Mouse (Mus musculus) layer of hippocampus, adult 9-11 months (tissue): ENCODE results near the gene Rps6ka5.
A peak's percentile ranks its signal among the peaks of the same experiment; 100 is the strongest.

ENCODE experiments used
- DNase-seq: peaks from one replicate; pipeline ENCODE4 v3.0.0; 2022

Rps6ka5 gene

DNA sequence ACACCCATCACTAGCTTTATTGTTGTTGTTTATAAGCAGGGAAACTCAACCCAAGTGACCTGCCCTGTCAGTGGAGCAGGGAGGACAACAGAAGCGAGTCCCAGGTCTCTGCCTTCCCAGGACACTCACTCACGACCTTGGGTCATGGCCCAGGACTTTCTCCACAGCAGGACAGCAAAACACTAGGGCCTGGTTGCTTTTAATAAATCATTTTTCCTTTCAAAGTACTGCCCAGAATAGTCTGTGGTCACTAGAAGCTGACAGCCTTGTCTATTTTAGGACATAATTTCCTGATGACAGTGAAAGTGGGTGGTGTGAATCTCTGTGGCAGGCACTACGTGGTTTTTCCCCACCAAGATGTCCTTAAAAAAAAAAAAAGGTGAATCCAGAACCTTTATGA is 198.5 kb downstream of the Rps6ka5 start:
- no peak for DNase-seq

DNA sequence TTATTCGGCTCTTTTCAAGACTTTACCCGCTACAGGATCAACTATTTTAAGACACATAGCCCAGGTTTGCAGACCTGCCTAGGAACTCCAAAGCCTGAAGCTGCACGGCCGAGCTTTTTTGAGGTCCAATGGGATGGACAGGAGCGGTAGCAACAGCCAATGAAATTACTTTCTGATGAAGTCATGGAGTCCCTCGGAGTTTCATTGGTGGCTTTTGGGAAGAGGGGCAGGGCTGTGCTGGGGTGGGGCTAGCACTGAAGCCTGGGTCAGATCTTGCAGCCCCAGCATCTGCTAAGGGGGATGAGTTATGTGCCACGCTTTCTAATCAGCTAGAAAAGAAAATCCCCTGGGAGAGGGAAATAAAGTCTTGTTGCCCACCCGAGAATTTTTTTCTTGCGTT is 199.0 kb downstream of the Rps6ka5 start:
- DNase-seq, result peak; percentile 90

DNA sequence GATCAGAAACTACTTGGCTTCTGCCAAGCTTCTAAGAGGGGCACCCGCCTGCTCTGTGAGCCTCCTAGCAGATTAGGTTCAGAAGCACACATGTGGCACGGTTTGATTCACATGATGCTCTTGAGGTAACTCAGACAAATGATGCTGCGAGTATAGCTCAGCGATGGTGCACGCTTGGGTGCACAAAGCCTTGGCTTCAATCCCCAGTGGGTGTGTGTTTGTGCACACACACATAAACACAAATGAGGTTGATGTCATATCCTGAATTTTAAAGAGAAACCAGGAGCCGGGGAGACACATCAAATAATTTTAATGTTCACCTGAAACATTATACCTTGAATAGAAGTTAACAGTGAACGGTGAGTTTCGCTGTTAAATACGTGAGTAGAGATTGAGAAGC is 199.5 kb downstream of the Rps6ka5 start:
- no peak for DNase-seq

DNA sequence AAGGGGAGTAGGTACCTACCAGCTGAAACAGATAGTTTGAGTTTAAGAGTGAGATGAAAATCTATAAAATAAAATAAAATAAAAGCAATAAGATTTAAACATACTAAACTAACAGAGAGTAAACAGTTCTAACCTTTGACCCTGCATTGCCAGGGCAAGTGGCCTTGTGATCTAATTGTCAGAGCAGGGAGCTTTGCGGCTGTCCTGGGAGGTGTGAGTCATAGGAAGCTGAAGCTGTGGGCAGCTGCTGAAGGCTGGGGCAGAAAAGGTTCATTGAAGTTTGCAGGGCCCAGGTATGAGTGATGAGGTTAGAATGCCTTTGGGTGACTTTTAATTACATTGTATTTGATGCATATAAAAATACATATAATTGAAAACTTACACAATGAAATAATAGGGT is 200.8 kb downstream of the Rps6ka5 start:
- DNase-seq, result no peak

DNA sequence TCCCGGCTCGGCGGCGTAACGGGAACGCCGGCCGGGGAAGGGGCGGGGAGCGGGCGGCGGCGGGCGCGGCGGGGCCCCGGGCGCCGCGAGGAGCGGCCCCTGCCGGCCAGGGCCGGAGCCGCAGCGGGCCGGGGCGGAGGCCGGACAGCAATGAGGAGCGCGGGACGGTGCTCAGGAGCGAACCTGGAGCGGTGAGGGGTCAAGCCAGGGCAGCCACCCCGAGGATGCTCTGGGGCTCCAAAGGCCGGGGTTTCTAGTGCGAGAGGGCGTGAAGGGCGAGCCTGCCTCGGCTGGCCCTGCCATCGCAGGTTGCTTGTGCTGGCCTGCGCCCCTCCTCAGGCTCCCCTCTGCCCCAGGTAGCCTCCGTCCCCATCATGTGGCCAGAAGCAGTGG is 206.0 kb downstream of the Rps6ka5 start, which contains the start of gene Ttc7b:
TSS of gene Ttc7b (minus strand) at position 33 of the 393 bp plus-strand sequence.
- DNase-seq, result no peak

DNA sequence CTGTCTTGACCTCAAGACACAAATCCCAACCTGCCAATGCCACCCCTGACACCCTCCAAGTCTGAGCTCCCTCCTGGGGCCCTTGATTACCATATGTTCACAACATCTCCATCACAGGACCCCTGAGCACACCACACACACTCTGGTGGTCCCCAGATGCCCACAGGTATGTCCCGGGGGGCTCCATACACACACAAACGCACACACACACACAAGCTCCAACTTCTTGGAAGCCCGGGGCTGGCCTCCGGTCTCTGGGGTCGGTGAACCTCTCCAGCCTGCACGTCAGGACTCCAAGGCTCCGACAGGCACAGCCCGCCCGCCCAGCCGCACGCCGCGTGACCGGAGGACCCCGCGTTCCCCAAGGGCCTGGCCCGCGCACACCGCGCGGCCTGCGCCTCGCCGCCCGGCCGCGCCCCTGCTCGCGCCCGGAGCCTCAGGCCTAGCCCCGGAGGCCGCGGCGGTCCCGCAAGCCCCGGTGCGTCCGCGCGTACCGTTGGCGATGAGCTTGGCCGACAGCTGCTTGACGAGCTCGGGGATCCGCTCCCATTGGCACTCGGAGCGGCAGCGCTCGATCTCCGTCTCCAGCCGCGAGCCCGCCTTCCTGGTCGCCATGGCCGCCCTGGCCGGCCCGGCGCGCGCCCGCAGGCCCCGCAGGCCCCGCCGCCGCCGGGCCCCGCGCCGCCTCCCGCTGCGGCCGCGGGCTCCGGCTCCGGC is 206.5 kb downstream of the Rps6ka5 start:
- DNase-seq, result no peak

DNA sequence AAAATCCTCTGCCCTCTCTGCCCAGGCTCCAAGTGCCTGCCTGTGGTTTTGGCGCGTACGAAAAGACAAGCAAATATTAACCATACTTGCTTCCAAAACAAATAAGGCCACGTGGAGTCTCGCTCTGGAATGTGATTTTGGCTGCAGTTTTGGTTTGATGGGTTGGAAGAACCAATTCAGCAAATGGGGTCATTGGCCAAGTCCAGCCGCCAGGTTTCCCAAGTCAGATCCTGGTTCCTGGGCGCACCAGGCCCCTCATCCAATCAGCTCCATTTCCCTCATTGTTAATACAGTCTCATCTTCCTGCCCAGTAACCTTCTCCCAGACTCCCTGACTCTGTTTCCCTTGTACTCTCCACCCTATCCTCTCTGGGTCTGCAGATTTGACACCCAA is 207.1 kb downstream of the Rps6ka5 start:
- no peak for DNase-seq

DNA sequence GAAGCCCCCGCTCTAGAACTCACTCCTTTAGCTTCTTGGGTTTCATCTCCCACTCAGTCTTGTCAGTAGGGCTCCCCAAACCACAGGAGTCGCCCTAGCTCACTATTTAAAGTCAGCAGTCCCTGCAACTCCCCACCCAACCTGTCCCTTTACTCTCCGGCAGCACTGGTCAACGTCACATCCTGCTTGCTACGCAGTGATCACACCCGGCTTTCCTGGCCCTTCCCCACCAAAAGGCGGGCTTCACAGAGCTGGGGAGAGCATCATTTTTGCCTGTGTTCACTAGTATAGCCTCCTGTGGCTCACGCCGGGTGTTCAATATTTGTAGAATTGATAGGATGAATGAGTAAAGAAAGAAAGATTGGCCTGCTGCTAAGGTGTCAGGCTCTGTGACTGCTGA is 209.4 kb downstream of the Rps6ka5 start:
- DNase-seq, result no peak

DNA sequence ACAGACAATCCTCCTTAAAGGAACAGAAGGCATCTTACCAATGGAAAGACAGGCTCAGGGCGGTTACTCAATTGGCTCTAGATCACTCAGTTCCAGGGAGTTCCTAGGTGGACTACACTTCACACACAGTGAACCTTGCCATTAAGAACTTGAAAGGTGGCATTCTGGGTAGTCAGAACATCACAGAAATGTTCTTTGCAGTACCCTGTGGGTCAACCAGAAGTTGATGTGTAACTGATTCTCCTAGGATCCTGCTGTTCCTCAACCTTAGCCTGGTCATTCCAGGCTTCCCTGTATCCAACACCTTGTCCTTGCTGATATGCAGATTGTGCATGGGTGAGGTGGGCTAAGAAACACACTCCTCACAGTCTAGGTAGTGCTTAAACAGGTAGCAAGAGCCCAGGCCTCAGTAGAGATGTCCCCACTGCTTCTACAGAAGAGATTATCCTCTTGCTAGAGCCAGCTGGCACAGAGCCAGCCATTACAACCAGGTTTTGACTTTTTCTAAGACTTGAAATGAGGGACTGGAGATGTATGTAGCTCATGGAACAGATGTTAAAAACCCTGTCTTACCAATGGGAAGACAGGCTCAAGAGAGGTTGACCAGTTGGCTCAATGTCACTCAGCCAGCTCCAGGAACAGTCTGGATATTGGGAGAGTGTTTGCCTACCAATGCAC is 210.5 kb downstream of the Rps6ka5 start:
- DNase-seq, result no peak

DNA sequence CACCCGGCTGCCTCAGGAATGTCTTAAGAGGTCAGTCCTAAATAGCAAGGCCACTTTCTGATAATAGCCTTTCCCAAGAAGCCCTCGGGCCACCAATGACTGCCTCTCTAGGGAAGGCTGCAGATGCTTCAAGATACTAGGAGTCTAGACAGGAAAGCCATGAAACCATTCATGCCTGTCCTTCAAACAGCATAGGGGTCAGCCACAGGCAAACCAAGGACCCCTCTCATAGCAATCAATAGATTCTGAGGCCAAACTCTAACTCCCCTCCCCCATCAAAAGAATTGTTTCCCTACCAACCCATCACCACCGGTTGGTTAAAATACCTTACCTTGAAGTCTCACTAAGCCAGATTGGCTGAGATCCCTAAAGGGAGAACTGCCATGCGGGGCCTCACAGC is 211.3 kb downstream of the Rps6ka5 start:
- DNase-seq, result no peak

DNA sequence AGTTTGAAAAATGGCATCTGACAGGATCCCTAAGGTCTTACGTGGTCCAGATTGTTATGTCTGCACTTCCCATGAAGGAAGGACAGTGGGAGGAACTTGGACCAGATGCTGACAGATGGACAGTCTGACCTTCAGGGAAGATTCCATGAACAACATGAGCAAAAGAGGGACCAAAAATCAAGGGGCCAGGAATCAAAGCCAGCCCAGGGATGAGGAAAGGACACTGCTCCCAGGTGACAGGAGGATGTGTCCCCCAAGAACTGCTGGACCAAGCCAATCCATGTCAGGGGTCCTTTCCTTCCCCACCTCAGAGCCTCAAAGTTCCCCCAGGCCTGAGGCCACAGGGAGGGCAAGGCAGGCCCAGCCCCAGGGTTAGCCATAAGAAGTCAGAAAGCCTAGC is 212.2 kb downstream of the Rps6ka5 start:
- DNase-seq, result no peak

DNA sequence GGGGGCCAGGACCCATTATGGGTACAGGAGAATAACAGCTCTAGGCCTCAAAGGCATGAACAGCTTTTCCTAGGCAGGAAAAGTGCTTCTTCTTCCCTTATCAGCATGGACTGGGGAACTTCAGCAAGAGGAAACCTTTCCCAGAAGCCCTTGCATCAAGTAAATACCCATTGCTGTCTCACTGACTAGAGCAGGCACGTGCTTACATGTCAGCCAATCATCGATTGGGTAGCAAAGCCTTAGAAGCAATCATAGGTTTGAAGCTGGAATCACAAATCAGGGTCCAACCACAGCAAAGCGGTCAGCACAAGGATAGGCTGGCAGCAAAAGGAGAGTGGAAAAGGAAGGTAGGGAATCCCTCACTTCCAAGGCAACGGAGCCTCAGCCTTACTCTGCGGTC is 213.7 kb downstream of the Rps6ka5 start:
- DNase-seq, result no peak

DNA sequence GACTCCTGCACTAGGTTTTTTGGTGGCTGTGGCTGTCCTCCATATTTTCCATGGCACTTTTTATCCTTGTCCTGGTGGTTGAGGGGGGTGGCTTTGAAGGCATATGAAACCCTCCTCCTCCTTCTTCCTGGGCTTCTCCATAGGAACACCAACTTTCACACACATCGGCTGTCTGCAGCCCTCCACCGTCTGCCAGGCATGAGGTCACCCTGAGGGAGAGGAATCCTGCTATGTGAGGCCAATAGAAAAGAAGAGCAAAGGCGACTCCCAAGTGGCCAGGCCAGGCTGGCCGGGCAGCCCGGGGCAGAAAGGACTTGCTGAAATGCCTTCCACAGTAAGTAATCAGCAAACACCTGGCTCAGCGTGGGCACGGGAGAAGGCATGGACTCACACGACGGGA is 214.1 kb downstream of the Rps6ka5 start:
- no peak for DNase-seq

DNA sequence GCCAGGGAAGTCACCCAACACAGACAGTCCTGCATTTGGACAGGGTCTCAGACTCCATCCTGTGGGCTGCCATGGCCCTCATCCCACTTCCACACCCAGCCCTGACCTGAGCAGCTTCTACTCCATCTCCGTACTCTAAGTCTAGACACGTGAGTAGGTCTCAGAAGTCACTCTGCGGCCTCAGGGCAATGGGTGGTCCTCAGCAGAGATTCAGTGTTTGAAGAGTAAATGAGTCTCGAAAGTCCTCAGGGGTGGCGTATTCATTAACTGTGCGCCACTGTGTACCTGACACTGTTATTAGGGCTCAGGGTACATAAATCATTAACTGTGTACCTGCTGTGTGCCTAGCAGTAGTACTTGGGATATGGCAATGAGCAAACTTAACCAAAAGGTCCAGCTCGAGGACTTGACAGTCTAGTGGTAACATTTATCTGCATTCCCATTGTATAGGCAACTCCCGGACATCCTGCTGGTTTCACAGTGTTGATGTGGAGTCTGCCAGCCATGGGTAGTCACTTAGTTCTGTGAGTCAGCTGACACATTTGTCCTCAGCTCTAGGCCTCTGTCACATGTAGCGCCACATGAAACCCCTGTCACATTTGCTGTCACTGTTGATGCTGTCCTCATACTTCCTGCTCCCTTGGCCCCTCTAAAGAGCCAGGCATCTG is 217.0 kb downstream of the Rps6ka5 start:
- no peak for DNase-seq

DNA sequence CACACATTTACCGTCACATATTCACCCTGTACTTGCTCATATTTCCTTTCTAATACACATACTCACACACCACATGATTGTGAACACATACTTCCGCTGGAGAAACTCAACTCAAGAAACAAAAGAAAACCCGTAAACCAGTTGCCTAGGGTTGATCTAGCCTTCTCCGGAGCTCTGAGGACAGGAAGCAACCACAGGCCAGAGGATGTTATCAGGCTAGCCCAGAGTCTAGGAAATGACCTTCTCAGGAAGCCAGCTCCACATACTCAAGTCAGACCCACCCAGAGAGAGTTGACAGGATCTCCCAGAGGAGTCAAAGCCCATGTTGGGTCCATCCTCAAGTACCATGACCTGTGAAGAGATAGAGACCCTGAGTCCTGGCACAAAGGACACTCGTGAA is 218.1 kb downstream of the Rps6ka5 start:
- DNase-seq, result no peak

DNA sequence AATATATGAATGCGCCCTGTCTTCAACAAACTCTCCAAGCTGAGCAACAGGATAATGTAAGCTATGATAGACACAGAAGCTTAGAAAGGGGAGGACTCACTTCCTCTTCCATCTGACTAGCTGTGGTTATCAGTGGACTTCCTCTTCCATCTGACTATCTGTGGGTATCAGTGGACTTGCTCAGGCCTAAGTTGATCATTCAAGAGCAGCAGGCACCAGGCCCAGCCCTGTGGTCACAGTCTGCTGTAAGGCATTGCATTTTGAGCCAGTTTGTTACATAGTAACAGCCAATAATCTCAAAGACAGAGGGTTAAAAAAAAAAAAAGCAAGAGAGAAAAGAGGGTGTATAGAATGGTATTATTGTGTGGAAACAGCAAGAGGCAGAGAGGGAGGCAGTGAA is 221.3 kb downstream of the Rps6ka5 start:
- no peak for DNase-seq

DNA sequence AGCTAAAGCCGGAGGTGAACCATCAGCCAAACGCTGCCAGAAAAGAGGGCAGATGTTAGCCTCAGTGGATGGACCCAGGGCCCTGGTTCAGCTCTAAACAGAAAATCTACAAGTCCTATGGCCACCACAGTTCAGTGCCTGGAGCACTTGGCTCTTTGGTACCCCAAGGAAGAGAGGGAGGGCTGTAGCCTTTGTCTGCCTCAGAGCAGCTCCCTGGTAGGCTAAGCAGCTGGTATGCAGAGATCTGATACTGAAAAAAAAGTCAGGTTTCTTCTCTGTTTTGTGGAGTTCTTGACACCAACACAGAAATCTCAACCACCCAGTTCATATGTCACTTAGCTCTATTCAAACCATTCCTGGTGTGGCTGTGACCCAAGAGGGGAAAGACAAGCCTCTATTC is 222.2 kb downstream of the Rps6ka5 start:
- no peak for DNase-seq

DNA sequence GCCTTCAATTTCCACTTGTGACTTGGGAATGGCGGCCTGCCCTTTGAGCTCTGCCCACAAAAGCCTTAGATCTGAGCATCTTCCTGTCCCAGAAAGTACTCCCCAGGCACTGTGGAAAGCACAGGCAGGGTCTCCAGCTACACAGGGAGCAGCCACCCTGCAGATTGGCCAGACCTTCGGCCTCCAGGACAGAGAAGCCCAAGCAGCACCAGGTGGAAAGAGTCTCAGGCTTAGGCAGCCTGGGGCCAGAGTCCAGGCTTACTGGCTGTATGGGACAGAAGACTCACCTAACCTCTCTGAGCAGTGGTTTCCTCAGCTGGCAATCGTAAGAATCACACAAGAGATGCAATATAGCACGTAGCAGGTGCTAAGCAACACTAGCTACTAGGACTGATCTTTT is 223.1 kb downstream of the Rps6ka5 start:
- DNase-seq, result no peak

DNA sequence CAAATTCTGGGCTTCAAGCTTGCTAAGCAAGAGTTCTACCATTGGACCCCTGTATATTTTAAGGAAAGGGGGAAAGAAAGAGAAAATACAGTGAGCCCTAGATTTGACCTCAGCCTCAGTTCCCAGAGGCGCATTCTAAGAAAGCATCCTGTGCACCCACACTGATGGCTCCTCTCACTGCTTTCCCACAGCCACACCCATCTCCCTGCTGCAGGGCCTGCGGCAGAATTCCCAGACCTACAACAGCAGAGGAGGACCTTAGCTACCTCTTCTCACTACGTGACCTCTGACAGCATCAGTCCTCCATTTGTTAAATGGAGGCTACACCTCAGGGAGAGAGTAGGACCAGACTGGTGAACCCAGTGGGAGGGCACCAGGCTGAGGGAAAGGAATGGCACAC is 224.2 kb downstream of the Rps6ka5 start:
- no peak for DNase-seq

DNA sequence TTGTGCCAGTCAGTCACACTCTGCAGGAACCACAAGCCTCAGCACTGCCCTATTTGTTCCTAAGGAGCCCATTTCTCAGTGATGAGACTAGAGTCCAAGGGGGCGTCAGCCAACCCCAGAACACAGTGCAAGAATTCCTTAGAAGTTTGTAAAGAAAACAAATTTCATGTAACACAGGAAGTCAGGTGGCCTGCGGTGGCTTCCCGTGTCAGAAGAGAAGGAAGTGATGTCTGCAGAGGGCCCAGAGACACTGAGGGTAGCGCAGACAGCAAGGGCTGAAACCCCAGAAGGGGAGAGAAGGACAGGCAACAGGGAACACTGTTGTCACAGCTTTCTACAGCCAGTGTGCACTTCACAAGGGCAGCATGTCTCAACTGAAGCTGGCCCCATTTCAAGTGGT is 225.5 kb downstream of the Rps6ka5 start:
- no peak for DNase-seq

DNA sequence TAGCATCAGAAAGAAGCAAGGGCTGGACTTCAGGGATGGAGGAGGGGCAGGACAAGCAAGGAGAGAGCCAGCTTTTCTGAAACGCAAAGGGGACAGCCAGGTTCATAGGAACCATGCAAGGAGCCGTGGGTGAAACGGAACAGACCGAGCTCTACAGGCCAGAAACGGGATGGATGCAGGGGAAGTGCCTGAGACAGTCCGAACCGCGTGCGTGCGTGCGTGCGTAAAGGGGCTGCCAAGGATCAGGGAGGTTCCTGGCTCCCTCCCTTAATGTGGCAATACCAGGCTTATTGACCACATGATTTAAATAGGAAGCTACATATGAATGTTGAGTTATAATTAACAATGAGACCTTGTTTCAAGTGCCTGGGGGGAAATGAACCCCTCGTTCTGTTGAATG is 227.3 kb downstream of the Rps6ka5 start:
- no peak for DNase-seq
